Mouse (Mus musculus) E14TG2a.4 (cell line): ENCODE data around the gene Tas2r138.

Experiments
- CTCF ChIP-seq: conservative IDR thresholded peaks from 2 replicates; pipeline ENCODE4 v1.5.1; 2014; ENCODE audit warnings: low read length
- NANOG ChIP-seq: IDR thresholded peaks from 2 replicates; pipeline ENCODE4 v1.6.1; 2014; ENCODE audit warnings: borderline replicate concordance, low read length, mixed read lengths
- POU5F1 ChIP-seq: IDR thresholded peaks from 2 replicates; pipeline ENCODE4 v1.6.1; 2014; ENCODE audit warnings: low read length, borderline replicate concordance

- no peak for TF ChIP-seq NANOG
- TF ChIP-seq CTCF = no peak
- TF ChIP-seq POU5F1 = no peak
These were observed 15.4 kb upstream of the Tas2r138 start, which contains the start of gene Mgam for GRCm38 (mm10) chr6:40628406-40629000.
